Mouse (Mus musculus): ENCODE results near the gene 4931406P16Rik.

- TF ChIP-seq POLR2A (IDR thresholded peaks at IDR 0.05; ENCODE audit: borderline replicate concordance, insufficient read depth, low read length) (no peak), CTCF (IDR thresholded peaks at IDR 0.05; ENCODE audit: borderline replicate concordance, insufficient read depth, low read depth, low read length) (no peak)
Measured at GRCm38 (mm10) chr7:34348011-34348410, 34.7 kb upstream of the 4931406P16Rik start.
